Mouse (Mus musculus) liver, embryonic 12.5 days (tissue): ENCODE results near the gene Hnrnpa3. TPM values are rescaled to one million over a fixed set of nuclear protein-coding genes. Genes with fewer than 3 reads are reported as not detected.
"Not testable (repeated sequence)": the region's sequence is repeated elsewhere in the genome, so short reads cannot be mapped to it uniquely, and the experiment has no call there.

ENCODE experiments used
- ATAC-seq: fragments of 200-750 bp; cut with Nextera tagmentation; 2 replicates; pipeline ENCODE4 v1.8.0; 2017; ENCODE audit warnings: moderate number of reproducible peaks, mild to moderate bottlenecking, moderate library complexity
- H3K27ac ChIP-seq: fragments of 300-500 bp; sonication (generic); 2 replicates; pipeline ENCODE4 v1.5.1; 2016; ENCODE audit warnings: mild to moderate bottlenecking
- H3K27me3 ChIP-seq: fragments of 300-500 bp; sonication (generic); replicated peaks from 2 replicates; pipeline ENCODE4 v1.6.1; 2016; ENCODE audit warnings: mild to moderate bottlenecking, moderate library complexity
- H3K36me3 ChIP-seq: fragments of 300-500 bp; sonication (generic); 2 replicates; pipeline ENCODE4 v1.6.1; 2016; ENCODE audit warnings: mild to moderate bottlenecking, moderate library complexity
- H3K4me1 ChIP-seq: fragments of 300-500 bp; sonication (generic); 2 replicates; pipeline ENCODE4 v1.6.1; 2016
- H3K4me2 ChIP-seq: fragments of 300-500 bp; sonication (generic); 2 replicates; pipeline ENCODE4 v1.6.1; 2016; ENCODE audit warnings: mild to moderate bottlenecking, moderate library complexity
- H3K4me3 ChIP-seq: fragments of 300-500 bp; sonication (generic); 2 replicates; pipeline ENCODE4 v1.5.1; 2016; ENCODE audit warnings: mild to moderate bottlenecking, moderate library complexity
- H3K9ac ChIP-seq: fragments of 300-500 bp; sonication (generic); 2 replicates; pipeline ENCODE4 v1.6.1; 2016; ENCODE audit warnings: mild to moderate bottlenecking, moderate library complexity
- H3K9me3 ChIP-seq: fragments of 300-500 bp; sonication (generic); replicated peaks from 2 replicates; pipeline ENCODE4 v1.6.1; 2016; ENCODE audit warnings: mild to moderate bottlenecking, moderate library complexity
- WGBS: fragments of 180-500 bp; shearing (Covaris S2); methylation state at CpG from one replicate; pipeline ENCODE4 v1.1.7; 2016; ENCODE audit not compliant: insufficient replicate concordance; 5-methylcytosine and 5-hydroxymethylcytosine counted together
- polyA plus RNA-seq: library from polyadenylated mRNA; unstranded; fragments of >200 nt; fragmentation: Nextera tagmentation; extraction: Ambion mirVana; gene quantifications from 2 replicates; pipeline ENCODE4 v1.2.1, GENCODE M21; 2016

Hnrnpa3 gene
- polyA plus RNA-seq, result 199 and 204 TPM in 2 replicates

DNA sequence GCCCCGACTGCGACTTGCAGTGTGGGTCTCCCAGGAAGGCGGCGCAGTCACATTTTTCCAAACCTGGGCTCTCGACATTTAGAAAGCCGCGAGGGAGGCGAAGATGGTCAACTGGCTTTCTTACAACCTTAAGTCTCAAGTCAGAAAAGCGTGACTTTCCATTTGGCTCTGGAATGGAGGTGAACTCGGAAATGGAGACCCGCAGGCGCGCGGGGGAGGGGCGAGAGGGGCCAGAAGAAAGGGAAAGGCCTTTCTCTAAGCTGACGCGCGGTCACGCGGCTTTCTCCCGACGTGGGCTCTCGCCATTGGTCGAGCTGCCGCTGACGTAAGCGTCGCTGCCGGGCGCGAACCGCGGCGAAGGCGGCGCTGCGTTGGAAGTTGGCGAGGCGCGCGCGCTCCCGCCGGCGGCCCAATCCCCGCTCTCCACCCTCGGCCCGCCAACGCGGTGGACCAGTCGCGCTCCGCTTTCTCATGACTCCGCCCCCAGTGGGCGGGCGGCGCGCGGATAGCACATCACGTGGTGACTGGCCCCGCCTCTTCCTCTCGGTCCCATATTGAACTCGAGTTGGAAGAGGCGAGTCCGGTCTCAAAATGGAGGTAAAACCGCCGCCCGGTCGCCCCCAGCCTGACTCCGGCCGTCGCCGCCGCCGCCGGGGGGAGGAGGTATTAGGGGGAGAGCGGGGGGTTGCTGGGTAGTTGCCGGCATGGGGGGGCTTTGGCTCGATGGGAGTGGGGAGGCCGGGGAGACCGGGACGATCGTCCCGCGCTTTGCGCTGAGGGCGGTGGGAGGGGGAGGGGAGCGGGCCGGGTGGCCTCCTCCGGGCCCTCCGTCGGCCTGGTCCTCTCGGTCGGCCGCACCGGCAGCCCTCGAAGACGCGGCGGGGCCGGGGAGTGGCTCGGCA is at the start of gene Hnrnpa3:
TSS of gene Hnrnpa3 (plus strand) at position 535 of the 902 bp plus-strand sequence.
- no peaks in the 10 kb centered on the region for H3K9me3 ChIP-seq
- peak; percentile 93 for ATAC-seq
- under 1% methylated on average over 102 of the region's 102 CpGs for WGBS
- H3K27me3 ChIP-seq, result no peaks in the 10 kb centered on the region
- peak within 1 kb of the TSS; percentile 99 for H3K9ac ChIP-seq
- H3K4me1 ChIP-seq, result peaks cover 33% of the 10 kb centered on the region
- H3K36me3 ChIP-seq, result peaks cover 36% of the 10 kb centered on the region
- H3K4me3 ChIP-seq, result peak within 1 kb of the TSS; percentile 93
- H3K27ac ChIP-seq, result peak within 1 kb of the TSS; percentile 98
- peak within 1 kb of the TSS; percentile 79 for H3K4me2 ChIP-seq

DNA sequence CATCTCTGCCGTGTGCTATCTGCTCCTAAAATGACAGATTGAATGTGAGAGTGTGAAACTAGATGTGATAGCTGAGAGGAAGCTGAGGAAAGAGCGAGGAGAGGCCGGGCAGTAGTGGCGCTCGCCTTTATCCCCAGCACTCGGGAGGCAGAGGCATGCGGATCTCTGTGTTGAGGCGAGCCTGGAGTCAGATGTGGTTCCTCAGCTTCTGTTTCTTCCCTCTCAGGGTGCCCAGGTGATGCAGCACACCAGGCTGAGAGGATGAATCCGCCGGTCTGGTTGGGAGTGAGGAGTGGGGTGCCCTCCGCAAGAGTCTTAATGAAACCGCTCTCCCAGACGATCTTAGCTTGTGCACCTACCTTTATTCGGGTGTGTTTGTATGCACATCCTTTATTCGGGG is 49.1 kb upstream of the Hnrnpa3 start:
- H3K9me3 ChIP-seq, result no peaks in the 10 kb centered on the region
- WGBS, result 37% methylated on average over 15 of the region's 15 CpGs
- no peak overlapping the region for H3K9ac ChIP-seq
- peak overlapping the region; percentile 45 for H3K4me2 ChIP-seq
- no peak for ATAC-seq
- no peaks in the 10 kb centered on the region for H3K36me3 ChIP-seq
- peaks cover 61% of the 10 kb centered on the region for H3K27me3 ChIP-seq
- H3K4me3 ChIP-seq, result peak overlapping the region; percentile 9; the same call in 1 of the 2 replicates
- no peak overlapping the region for H3K27ac ChIP-seq
- peaks cover 11% of the 10 kb centered on the region for H3K4me1 ChIP-seq

DNA sequence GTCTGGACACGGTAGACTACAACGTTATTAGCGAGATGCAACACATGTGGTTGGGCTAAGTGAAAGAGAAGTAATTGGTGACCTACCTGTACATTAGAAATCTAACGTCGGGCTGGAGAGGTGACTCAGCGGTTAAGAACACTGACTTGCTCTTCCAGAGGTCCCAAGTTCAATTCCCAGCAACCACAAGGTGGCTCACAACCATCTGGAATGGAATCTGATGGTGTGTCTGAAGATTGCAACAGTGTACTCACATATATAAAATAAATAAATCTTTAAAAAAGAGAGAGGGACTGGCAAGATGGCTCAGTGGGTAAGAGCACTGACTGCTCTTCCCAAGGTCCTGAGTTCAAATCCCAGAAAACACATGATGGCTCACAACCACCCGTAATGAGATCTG is 48.5 kb upstream of the Hnrnpa3 start:
- Histone ChIP-seq H3K27me3 (peaks cover 61% of the 10 kb centered on the region), H3K4me1 (peaks cover 11% of the 10 kb centered on the region)
- not testable (repeated sequence) for H3K27ac ChIP-seq, H3K4me2 ChIP-seq, H3K9me3 ChIP-seq, H3K9ac ChIP-seq, H3K36me3 ChIP-seq, ATAC-seq, H3K4me3 ChIP-seq
- 67% methylated on average over 7 of the region's 7 CpGs for whole genome bisulfite sequencing

DNA sequence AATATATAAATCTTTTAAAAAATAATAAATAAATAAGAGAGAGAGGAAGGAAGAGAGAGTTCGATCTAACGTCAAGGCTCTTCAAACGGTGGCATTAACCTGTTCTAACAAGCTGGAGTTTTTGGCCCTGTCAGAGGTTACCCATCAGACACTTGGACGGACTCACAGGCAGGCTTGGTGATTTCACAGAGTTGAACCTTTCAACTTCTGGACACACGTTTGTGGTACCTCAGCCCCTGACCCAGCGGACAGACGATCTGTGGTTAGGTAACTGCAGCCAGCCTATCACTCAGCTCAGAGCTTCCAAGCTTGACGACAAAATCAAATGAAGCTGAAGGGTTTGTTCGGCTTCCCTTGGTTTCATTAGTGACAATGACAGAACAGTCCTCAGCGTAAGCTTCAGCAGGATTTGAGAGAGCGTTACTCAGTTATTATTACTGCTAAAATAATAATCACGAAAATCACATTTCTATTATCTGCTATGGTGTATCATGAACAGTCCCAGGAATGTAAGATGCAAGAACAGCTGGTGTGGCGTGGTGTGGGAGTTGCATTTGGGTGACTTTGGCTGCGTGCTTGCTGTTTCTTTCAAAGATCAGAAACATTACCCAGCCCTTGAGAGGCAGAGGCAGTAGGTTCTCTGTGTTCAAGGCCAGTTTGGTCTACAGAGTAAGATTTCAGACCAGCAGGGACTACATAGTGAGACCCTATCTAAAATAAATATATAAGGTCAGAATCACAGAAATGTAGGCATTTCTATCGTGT is 47.8 kb upstream of the Hnrnpa3 start:
- Histone ChIP-seq H3K27me3 (peaks cover 61% of the 10 kb centered on the region), H3K4me2 (no peak overlapping the region), H3K4me1 (peaks cover 11% of the 10 kb centered on the region), H3K9me3 (no peaks in the 10 kb centered on the region), H3K4me3 (no peak overlapping the region), H3K27ac (no peak overlapping the region), H3K36me3 (no peaks in the 10 kb centered on the region), H3K9ac (no peak overlapping the region)
- no peak for ATAC-seq
- WGBS, result 61% methylated on average over 15 of the region's 15 CpGs

DNA sequence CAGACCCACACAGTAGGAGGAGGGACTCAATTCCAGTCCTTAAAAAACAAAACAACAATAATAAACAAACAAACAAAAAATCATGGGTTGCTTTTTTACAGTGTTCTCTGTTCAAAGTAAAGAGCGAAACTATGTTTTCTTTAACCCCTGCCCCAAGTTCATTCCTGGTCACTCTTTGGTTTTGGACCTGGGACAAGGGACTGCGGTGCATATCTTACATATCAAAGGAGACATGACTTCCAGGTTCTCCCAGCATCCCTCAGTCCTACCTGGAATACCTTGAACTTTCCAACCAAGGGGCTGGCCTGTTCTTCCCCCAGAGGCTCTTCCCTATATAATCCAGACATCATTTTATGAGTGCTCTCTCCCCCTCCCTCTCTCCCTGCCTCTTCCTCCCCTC is 47.1 kb upstream of the Hnrnpa3 start:
- Histone ChIP-seq H3K9ac (no peak overlapping the region), H3K4me1 (peaks cover 11% of the 10 kb centered on the region), H3K4me3 (no peak overlapping the region), H3K9me3 (no peaks in the 10 kb centered on the region), H3K4me2 (no peak overlapping the region), H3K36me3 (no peaks in the 10 kb centered on the region), H3K27me3 (peaks cover 56% of the 10 kb centered on the region), H3K27ac (no peak overlapping the region)
- no peak for ATAC-seq
- WGBS, result 70% methylated on average over 2 of the region's 2 CpGs

DNA sequence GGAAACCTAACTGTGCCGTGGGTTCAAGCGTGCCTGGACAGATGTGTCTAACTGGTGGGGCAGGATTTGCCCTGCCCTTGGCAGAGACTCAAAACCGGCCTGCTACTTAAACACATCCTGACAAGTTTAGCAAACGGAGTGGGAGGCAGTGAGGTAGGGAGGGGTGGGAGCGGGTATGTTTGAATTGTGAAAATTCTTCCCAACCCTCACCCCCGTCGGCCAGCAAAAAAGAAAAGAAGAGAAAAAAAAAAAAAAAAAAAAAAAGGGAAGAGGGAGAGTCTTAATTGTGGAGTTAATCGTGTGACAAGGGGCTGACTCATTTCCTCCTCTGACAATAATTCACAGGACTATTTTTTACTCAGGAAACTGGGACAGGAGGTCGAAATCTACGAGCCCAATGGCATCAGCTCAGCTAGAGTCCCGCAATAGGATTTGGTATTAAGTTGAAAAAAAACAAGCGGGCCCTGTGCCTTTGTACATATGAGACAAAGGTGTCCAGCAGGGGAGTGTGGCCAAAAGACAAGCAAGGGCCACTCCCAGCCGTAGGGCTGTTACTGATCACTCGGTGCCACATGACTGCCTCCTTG is 46.0 kb upstream of the Hnrnpa3 start:
- H3K9me3 ChIP-seq, result no peaks in the 10 kb centered on the region
- 8% methylated on average over 14 of the region's 14 CpGs for WGBS

DNA sequence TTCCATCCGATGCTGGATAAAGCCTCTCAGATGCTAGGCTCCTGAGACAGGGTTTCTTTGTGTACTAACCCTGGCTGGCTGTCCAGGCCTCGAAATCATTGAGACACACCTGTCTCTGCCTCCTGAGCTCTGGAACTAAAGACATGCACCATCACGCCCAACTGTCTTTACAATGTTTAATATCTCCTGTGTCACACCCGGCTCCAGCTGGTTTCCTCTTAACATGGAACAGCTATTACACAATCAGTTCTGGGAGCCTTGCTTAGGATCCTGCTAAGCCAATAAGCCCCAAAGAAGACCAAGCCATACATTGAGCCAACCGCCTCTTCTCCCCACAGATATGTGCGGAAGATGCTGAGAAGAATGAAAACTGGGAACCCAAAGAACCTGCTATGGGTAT is 44.5 kb upstream of the Hnrnpa3 start:
- WGBS, result 66% methylated on average over 6 of the region's 6 CpGs
- no peak for ATAC-seq
- Histone ChIP-seq H3K27ac (no peak overlapping the region), H3K36me3 (no peaks in the 10 kb centered on the region), H3K4me2 (no peak overlapping the region), H3K4me3 (no peak overlapping the region), H3K9ac (no peak overlapping the region), H3K4me1 (peaks cover 5% of the 10 kb centered on the region; the same call in 1 of the 2 replicates), H3K27me3 (peaks cover 30% of the 10 kb centered on the region), H3K9me3 (no peaks in the 10 kb centered on the region)

More for the DNA sequence above, 46.0 kb upstream of the Hnrnpa3 start:
- Histone ChIP-seq H3K27me3 (peaks cover 45% of the 10 kb centered on the region), H3K9ac (no peak overlapping the region), H3K36me3 (no peaks in the 10 kb centered on the region), H3K4me1 (peaks cover 11% of the 10 kb centered on the region), H3K4me3 (no peak overlapping the region), H3K4me2 (peak overlapping the region; percentile 28), H3K27ac (no peak overlapping the region)
- no peak for ATAC-seq

DNA sequence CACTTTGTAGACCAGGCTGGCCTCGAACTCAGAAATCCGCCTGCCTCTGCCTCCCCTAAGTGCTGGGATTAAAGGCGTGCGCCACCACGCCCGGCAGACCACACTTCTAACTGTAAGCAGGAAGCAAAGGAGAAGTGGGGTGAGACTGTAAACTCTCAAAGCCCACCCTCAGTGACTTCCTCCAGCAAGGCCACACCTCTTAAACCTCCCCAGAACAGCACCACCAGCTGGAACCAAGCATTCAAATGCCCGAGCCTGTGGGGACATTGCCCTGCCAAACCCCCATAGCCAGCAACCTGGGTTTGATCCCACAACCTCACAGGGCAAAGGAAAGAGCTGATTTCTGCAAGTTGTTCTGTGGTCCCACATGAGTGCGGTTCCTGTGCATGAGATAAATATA is 42.1 kb upstream of the Hnrnpa3 start:
- 79% methylated on average over 8 of the region's 8 CpGs for WGBS
- no peak for ATAC-seq
- Histone ChIP-seq H3K4me1 (peaks cover 4% of the 10 kb centered on the region; the same call in 1 of the 2 replicates), H3K4me2 (no peak overlapping the region), H3K36me3 (no peaks in the 10 kb centered on the region), H3K9me3 (no peaks in the 10 kb centered on the region), H3K9ac (no peak overlapping the region), H3K4me3 (no peak overlapping the region), H3K27ac (no peak overlapping the region), H3K27me3 (peaks cover 7% of the 10 kb centered on the region)

DNA sequence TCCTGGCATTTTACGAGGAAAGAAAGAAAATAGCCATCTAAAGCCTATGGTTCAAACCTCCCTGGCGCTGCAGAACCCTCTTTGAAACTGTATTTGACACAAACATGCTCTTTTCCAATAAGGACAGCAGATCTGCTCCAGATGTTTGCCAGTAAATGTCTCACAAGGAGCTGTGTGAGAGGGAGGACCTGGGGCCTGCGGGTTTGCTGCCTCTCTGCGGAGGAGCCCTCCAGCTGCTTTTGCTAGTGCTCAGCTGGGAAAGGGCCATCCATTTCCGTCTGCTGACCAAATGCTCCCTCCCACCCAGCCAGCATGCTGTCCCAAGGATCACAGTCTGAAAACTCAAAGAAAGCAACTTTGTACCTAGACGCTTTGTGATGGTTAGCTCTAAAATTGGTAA is 40.3 kb upstream of the Hnrnpa3 start:
- Histone ChIP-seq H3K4me3 (no peak overlapping the region), H3K9ac (no peak overlapping the region), H3K4me1 (no peaks in the 10 kb centered on the region), H3K27ac (no peak overlapping the region), H3K36me3 (no peaks in the 10 kb centered on the region), H3K4me2 (no peak overlapping the region), H3K9me3 (no peaks in the 10 kb centered on the region), H3K27me3 (peaks cover 3% of the 10 kb centered on the region; the same call in 1 of the 2 replicates)
- WGBS, result 58% methylated on average over 6 of the region's 6 CpGs
- no peak for ATAC-seq

DNA sequence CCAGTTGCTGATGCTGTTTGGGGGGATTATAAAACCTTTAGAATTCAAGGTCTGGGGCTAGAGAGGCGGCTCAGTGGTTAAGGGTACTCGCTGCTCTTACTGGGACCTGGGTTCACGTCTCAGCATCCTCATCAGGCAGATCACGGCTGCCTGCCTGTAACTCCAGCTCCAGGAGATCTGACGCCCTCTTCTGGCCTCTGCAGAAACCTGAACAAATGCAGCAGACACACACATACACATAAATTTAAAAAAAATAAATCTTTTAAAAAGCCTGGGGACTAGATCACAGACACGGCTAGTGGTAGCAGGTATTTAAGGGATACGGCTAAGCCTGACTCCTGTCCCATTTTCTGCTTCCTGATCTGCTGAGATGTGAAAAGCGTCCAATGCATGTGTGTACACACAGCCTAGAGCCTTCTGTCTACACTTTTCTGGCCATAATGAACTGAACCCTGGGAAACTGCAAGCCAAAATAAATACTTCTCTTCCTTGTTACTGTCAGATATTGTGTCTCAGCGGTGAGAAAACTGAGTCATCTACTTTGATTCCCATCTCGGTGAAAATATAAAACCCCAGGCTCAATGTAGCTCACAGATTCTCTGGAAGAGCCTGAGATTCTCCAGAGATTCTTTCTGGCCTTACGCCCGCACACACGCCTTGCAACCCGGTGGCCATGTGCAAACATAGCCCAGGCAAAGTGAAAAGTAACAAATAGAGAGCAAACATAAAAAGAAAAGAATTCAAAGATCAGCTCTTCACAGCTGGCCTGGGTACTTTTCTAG is 37.0 kb upstream of the Hnrnpa3 start:
- H3K27ac ChIP-seq, result no peak overlapping the region
- no peaks in the 10 kb centered on the region for H3K4me1 ChIP-seq
- no peaks in the 10 kb centered on the region for H3K36me3 ChIP-seq
- 73% methylated on average over 14 of the region's 14 CpGs for WGBS
- H3K27me3 ChIP-seq, result peaks cover 8% of the 10 kb centered on the region; the same call in 1 of the 2 replicates
- ATAC-seq, result no peak
- no peak overlapping the region for H3K9ac ChIP-seq
- no peaks in the 10 kb centered on the region for H3K9me3 ChIP-seq
- no peak overlapping the region for H3K4me2 ChIP-seq
- no peak overlapping the region for H3K4me3 ChIP-seq

DNA sequence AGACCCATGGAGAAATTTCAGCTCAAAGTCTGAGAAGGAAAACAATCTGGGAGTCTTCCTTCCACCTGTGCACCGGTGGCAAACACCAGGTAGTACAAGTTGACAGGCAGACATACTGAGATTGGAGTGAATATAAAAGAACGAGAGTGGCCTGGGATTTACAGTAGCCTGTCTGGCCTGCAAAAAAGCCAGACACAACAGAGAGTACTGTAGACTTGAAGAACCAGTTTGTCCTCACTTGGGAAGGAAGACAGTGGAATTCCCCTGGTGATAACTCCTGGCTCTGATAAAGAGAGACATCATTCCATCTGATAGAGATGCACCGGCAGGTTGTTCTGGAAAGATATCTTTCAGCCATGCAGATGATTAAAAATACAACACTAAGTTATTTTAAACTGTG is 34.0 kb upstream of the Hnrnpa3 start:
- Histone ChIP-seq H3K4me3 (no peak overlapping the region), H3K4me1 (no peaks in the 10 kb centered on the region), H3K9me3 (no peaks in the 10 kb centered on the region), H3K4me2 (no peak overlapping the region), H3K27me3 (peaks cover 8% of the 10 kb centered on the region; the same call in 1 of the 2 replicates), H3K9ac (no peak overlapping the region), H3K36me3 (no peaks in the 10 kb centered on the region), H3K27ac (no peak overlapping the region)
- 59% methylated on average over 3 of the region's 3 CpGs for WGBS
- ATAC-seq, result no peak
